Mouse (Mus musculus): Measurements from ENCODE around the gene Aldoc.

The Aldoc gene

GRCm38 (mm10) chr11:78333992-78334391, 11.2 kb downstream of the Aldoc start:
- no peak for DNase-seq

- no peak for DNase-seq
These were observed 14.3 kb downstream of the Aldoc start for GRCm38 (mm10) chr11:78337040-78337439.

GRCm38 (mm10) chr11:78341702-78342101, 18.9 kb downstream of the Aldoc start:
- DNase-seq, result no peak

- peak; percentile 83 to 86 for DNase-seq
These were observed 20.9 kb downstream of the Aldoc start, which contains the start of gene Unc119 for GRCm38 (mm10) chr11:78343381-78344327. TSS of gene Unc119 (plus strand) at chr11:78343482.

GRCm38 (mm10) chr11:78344328-78344889, 21.6 kb downstream of the Aldoc start:
- no peak for DNase-seq

- DNase-seq, result no peak
These were observed 22.3 kb downstream of the Aldoc start for GRCm38 (mm10) chr11:78344890-78345715.

GRCm38 (mm10) chr11:78345801-78346200, 23.0 kb downstream of the Aldoc start:
- DNase-seq, result peak; percentile 35 to 61

GRCm38 (mm10) chr11:78346326-78347069, 23.7 kb downstream of the Aldoc start:
- DNase-seq, result no peak

GRCm38 (mm10) chr11:78347070-78347754, 24.4 kb downstream of the Aldoc start:
- peak; percentile 54 to 57 for DNase-seq

- DNase-seq, result no peak
These were observed 25.1 kb downstream of the Aldoc start for GRCm38 (mm10) chr11:78347908-78348307.

- DNase-seq, result no peak
These were observed 25.7 kb downstream of the Aldoc start for GRCm38 (mm10) chr11:78348474-78348873.

GRCm38 (mm10) chr11:78349441-78350358, 26.9 kb downstream of the Aldoc start:
- DNase-seq, result no peak

GRCm38 (mm10) chr11:78353081-78353480, 30.3 kb downstream of the Aldoc start:
- no peak for DNase-seq

GRCm38 (mm10) chr11:78354905-78355304, 32.1 kb downstream of the Aldoc start:
- no peak for DNase-seq

- DNase-seq, result peak; percentile 44 to 60
These were observed 32.9 kb downstream of the Aldoc start for GRCm38 (mm10) chr11:78355471-78356238.

- DNase-seq, result peak; percentile 43 to 56
These were observed 35.7 kb downstream of the Aldoc start for GRCm38 (mm10) chr11:78358330-78359007.

- peak; percentile 73 to 76 for DNase-seq
These were observed 37.5 kb downstream of the Aldoc start for GRCm38 (mm10) chr11:78360125-78360788.

- no peak for DNase-seq
These were observed 38.0 kb downstream of the Aldoc start for GRCm38 (mm10) chr11:78360789-78361131.

Data from thymus, postnatal 36 days (tissue).